Mouse (Mus musculus) olfactory bulb, adult 2 months (tissue): ENCODE data around the gene Gm20479.

ENCODE experiments used
- CTCF ChIP-seq: fragments of 200-500 bp; IDR thresholded peaks from 2 replicates; pipeline ENCODE4 v1.5.1; 2012; ENCODE audit warnings: low read depth, mild to moderate bottlenecking, low read length, moderate library complexity; ENCODE audit not compliant: insufficient read depth
- POLR2A ChIP-seq: fragments of 200-500 bp; IDR thresholded peaks from 2 replicates; pipeline ENCODE4 v1.6.1; 2012; ENCODE audit warnings: mild to moderate bottlenecking, low read depth, low read length, moderate library complexity; ENCODE audit not compliant: insufficient read depth

DNA sequence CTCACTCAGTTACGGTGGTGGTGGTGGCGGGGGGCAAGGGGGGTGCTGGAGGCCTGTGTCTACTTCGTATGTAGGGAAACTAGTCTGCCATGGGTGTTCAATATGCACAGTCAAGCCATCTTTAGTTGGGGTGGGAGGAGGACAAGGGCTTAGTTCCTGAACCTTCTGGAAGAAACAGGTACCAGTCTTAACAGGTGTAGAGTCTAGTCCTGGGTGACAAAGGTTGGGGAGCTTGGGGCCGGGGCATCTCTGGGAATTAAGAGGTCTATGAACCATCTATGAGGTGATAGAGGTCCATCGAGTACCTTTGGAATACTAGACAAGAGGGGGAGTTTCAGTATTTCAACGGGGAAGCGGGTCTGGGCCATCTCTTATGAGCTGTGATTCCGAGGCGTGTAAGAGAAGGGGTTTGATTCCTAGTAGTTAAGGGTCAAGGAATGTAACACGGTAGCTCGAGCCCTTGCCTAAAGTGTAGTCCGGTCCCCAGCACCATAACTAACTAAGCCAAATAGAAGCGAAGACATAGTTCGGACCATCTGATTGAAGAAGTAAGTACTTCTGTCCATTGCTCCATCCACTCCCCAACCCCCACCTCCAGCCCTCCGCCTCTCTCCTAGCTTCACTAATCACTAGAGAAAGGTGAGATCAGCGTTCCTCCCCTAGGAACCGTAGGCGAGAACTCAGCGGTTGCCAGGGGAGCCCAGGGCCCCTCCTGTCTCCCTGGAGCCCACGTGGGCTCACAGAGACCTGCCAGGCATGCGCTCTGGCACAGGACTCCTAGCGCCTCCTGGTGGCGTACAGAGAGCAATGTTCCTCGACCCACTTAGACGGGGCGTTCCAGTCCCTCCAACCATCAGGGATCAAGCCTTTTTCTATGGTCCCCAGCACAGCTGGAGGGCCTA, 40.1 kb upstream of the Gm20479 start:
- peak; percentile 84 for TF ChIP-seq CTCF
- TF ChIP-seq POLR2A, result peak; percentile 16; the same call in 1 of the 2 replicates
